Mouse (Mus musculus): ENCODE measurements around the gene Nedd9. TPM values are rescaled to one million over a fixed set of nuclear protein-coding genes. Genes with fewer than 3 reads are reported as not detected.

The Nedd9 gene
- polyA plus RNA-seq, 1 experiment: 3.0 TPM

DNA sequence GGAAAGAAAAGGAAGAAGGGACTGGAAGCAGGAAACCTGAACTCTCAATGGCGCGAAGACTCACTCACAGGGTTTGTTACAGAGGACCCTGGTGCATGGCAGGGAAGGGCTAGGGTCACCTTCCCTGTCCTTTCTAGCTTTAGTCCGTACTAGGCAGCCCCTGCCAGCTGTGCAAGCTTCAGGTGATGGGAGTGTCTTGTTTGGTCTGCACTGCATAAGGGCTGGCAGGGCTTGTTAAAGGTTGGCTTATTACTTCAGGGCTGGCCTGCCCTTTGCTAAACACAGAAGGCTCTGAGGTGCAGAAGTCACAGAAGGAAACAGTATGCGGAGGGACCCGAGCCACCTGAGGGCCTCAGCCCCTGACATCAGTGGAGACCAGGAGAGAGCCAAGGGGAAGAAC lies 151.4 kb downstream of the Nedd9 start:
- no peak overlapping the region for H3K4me3 ChIP-seq (ENCODE audit: low read depth, low read length)
- no peak for TF ChIP-seq POLR2A (IDR thresholded peaks at IDR 0.05; ENCODE audit: insufficient read depth, low read length)
- TF ChIP-seq EP300 (IDR thresholded peaks at IDR 0.05; ENCODE audit: insufficient read depth, low read depth, low read length): no peak
- TF ChIP-seq CTCF (IDR thresholded peaks at IDR 0.05; ENCODE audit: low read depth, low read length): no peak
- no peaks in the 10 kb centered on the region for H3K27me3 ChIP-seq (ENCODE audit: control insufficient read depth, insufficient read depth, low read length, poor library complexity, severe bottlenecking)
- no peaks in the 10 kb centered on the region for H3K4me1 ChIP-seq (ENCODE audit: control insufficient read depth, insufficient read depth, low read length)
- H3K9me3 ChIP-seq (replicated peaks; ENCODE audit: control insufficient read depth, insufficient read depth, low read length, poor library complexity, severe bottlenecking): no peaks in the 10 kb centered on the region
- H3K27ac ChIP-seq (ENCODE audit: insufficient read depth, low read length): no peak overlapping the region
- no peaks in the 10 kb centered on the region for H3K36me3 ChIP-seq (ENCODE audit: control insufficient read depth, insufficient read depth, low read length, poor library complexity, severe bottlenecking)
- no peak overlapping the region for H3K9ac ChIP-seq (ENCODE audit: low read depth, poor library complexity, severe bottlenecking)

DNA sequence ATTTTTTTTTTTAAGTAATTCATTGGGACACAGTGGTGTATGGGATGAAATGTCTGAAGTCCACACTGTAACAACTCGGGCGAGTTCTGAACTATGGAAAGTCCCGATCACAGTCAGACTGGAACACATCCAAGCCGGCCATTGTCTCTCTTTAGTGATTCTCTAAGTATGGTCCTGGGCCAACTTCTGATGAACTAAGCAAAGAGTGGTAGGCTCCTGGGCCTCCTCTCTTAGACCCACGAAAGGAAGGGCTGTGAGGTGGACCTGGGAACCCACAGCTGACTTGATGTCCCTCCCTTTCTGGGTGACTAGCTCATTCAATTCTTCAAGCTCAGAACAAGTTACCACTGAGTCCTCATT lies 152.5 kb downstream of the Nedd9 start:
- no peak overlapping the region for H3K4me3 ChIP-seq (ENCODE audit: low read depth, low read length)
- no peaks in the 10 kb centered on the region for H3K9me3 ChIP-seq (replicated peaks; ENCODE audit: control insufficient read depth, insufficient read depth, low read length, poor library complexity, severe bottlenecking)
- H3K4me1 ChIP-seq (ENCODE audit: control insufficient read depth, insufficient read depth, low read length): no peaks in the 10 kb centered on the region
- no peak overlapping the region for H3K9ac ChIP-seq (ENCODE audit: low read depth, poor library complexity, severe bottlenecking)
- no peaks in the 10 kb centered on the region for H3K27me3 ChIP-seq (ENCODE audit: control insufficient read depth, insufficient read depth, low read length, poor library complexity, severe bottlenecking)
- no peaks in the 10 kb centered on the region for H3K36me3 ChIP-seq (ENCODE audit: control insufficient read depth, insufficient read depth, low read length, poor library complexity, severe bottlenecking)
- no peak overlapping the region for H3K27ac ChIP-seq (ENCODE audit: insufficient read depth, low read length)
- TF ChIP-seq POLR2A (IDR thresholded peaks at IDR 0.05; ENCODE audit: insufficient read depth, low read length) (no peak), CTCF (IDR thresholded peaks at IDR 0.05; ENCODE audit: low read depth, low read length) (no peak), EP300 (IDR thresholded peaks at IDR 0.05; ENCODE audit: insufficient read depth, low read depth, low read length) (no peak)

- Histone ChIP-seq H3K27me3 (ENCODE audit: control insufficient read depth, insufficient read depth, low read length, poor library complexity, severe bottlenecking) (no peaks in the 10 kb centered on the region), H3K4me3 (ENCODE audit: low read depth, low read length) (no peak overlapping the region), H3K4me1 (ENCODE audit: control insufficient read depth, insufficient read depth, low read length) (no peaks in the 10 kb centered on the region), H3K36me3 (ENCODE audit: control insufficient read depth, insufficient read depth, low read length, poor library complexity, severe bottlenecking) (no peaks in the 10 kb centered on the region), H3K27ac (ENCODE audit: insufficient read depth, low read length) (no peak overlapping the region), H3K9ac (ENCODE audit: low read depth, poor library complexity, severe bottlenecking) (no peak overlapping the region), H3K9me3 (replicated peaks; ENCODE audit: control insufficient read depth, insufficient read depth, low read length, poor library complexity, severe bottlenecking) (no peaks in the 10 kb centered on the region)
- TF ChIP-seq CTCF (IDR thresholded peaks at IDR 0.05; ENCODE audit: low read depth, low read length): no peak
- TF ChIP-seq EP300 (IDR thresholded peaks at IDR 0.05; ENCODE audit: insufficient read depth, low read depth, low read length): no peak
- TF ChIP-seq POLR2A (IDR thresholded peaks at IDR 0.05; ENCODE audit: insufficient read depth, low read length): no peak
Measured at GRCm38 (mm10) chr13:41333889-41334640, 153.1 kb downstream of the Nedd9 start.

- TF ChIP-seq POLR2A (IDR thresholded peaks at IDR 0.05; ENCODE audit: insufficient read depth, low read length): no peak
- no peak for TF ChIP-seq CTCF (IDR thresholded peaks at IDR 0.05; ENCODE audit: low read depth, low read length)
- TF ChIP-seq EP300 (IDR thresholded peaks at IDR 0.05; ENCODE audit: insufficient read depth, low read depth, low read length): no peak
- no peaks in the 10 kb centered on the region for H3K4me1 ChIP-seq (ENCODE audit: control insufficient read depth, insufficient read depth, low read length)
- H3K4me3 ChIP-seq (ENCODE audit: low read depth, low read length): no peak overlapping the region
- H3K36me3 ChIP-seq (ENCODE audit: control insufficient read depth, insufficient read depth, low read length, poor library complexity, severe bottlenecking): no peaks in the 10 kb centered on the region
- no peak overlapping the region for H3K27ac ChIP-seq (ENCODE audit: insufficient read depth, low read length)
- no peaks in the 10 kb centered on the region for H3K9me3 ChIP-seq (replicated peaks; ENCODE audit: control insufficient read depth, insufficient read depth, low read length, poor library complexity, severe bottlenecking)
- H3K9ac ChIP-seq (ENCODE audit: low read depth, poor library complexity, severe bottlenecking): no peak overlapping the region
- H3K27me3 ChIP-seq (ENCODE audit: control insufficient read depth, insufficient read depth, low read length, poor library complexity, severe bottlenecking): no peaks in the 10 kb centered on the region
Measured at GRCm38 (mm10) chr13:41331671-41332340, 155.4 kb downstream of the Nedd9 start.

- no peaks in the 10 kb centered on the region for H3K9me3 ChIP-seq (replicated peaks; ENCODE audit: control insufficient read depth, insufficient read depth, low read length, poor library complexity, severe bottlenecking)
- H3K27me3 ChIP-seq (ENCODE audit: control insufficient read depth, insufficient read depth, low read length, poor library complexity, severe bottlenecking): no peaks in the 10 kb centered on the region
- TF ChIP-seq EP300 (IDR thresholded peaks at IDR 0.05; ENCODE audit: insufficient read depth, low read depth, low read length) (no peak), CTCF (IDR thresholded peaks at IDR 0.05; ENCODE audit: low read depth, low read length) (no peak), POLR2A (IDR thresholded peaks at IDR 0.05; ENCODE audit: insufficient read depth, low read length) (no peak)
- H3K36me3 ChIP-seq (ENCODE audit: control insufficient read depth, insufficient read depth, low read length, poor library complexity, severe bottlenecking): no peaks in the 10 kb centered on the region
- no peaks in the 10 kb centered on the region for H3K4me1 ChIP-seq (ENCODE audit: control insufficient read depth, insufficient read depth, low read length)
- no peak overlapping the region for H3K9ac ChIP-seq (ENCODE audit: low read depth, poor library complexity, severe bottlenecking)
- no peak overlapping the region for H3K27ac ChIP-seq (ENCODE audit: insufficient read depth, low read length)
- H3K4me3 ChIP-seq (ENCODE audit: low read depth, low read length): no peak overlapping the region
Measured at GRCm38 (mm10) chr13:41330589-41331345, 156.4 kb downstream of the Nedd9 start.

Measured in ES-Bruce4 (cell line).